Mouse (Mus musculus) thymus, adult 2 months (tissue): ENCODE results near the gene Itih5. TPM values are rescaled to one million over a fixed set of nuclear protein-coding genes. Genes with fewer than 3 reads are reported as not detected.

Source experiments
- DNase-seq: peaks from one replicate; pipeline ENCODE4 v3.0.0; 2021
- H3K27ac ChIP-seq: fragments of 200-500 bp; 2 replicates; pipeline ENCODE4 v1.5.1; 2012; ENCODE audit warnings: low read length, control low read depth; ENCODE audit not compliant: control insufficient read depth, insufficient read depth
- H3K27me3 ChIP-seq: fragments of 200-500 bp; 2 replicates; pipeline ENCODE4 v1.6.1; 2012; ENCODE audit warnings: mild to moderate bottlenecking, low read length, moderate library complexity, mixed read lengths; ENCODE audit not compliant: control insufficient read depth, insufficient read depth
- H3K36me3 ChIP-seq: fragments of 200-500 bp; 2 replicates; pipeline ENCODE4 v1.6.1; 2012; ENCODE audit warnings: mild to moderate bottlenecking, low read length, moderate library complexity; ENCODE audit not compliant: control insufficient read depth, insufficient read depth
- H3K4me1 ChIP-seq: fragments of 200-500 bp; replicated peaks from 2 replicates; pipeline ENCODE4 v1.6.1; 2012; ENCODE audit warnings: low read length; ENCODE audit not compliant: control insufficient read depth, insufficient read depth
- H3K4me3 ChIP-seq: fragments of 200-500 bp; 2 replicates; pipeline ENCODE4 v1.5.1; 2012; ENCODE audit warnings: mild to moderate bottlenecking, low read length, control low read depth, moderate library complexity; ENCODE audit not compliant: control insufficient read depth, insufficient read depth
- CTCF ChIP-seq: fragments of 200-500 bp; IDR thresholded peaks from 2 replicates; pipeline ENCODE4 v1.5.1; 2012; ENCODE audit warnings: mild to moderate bottlenecking, control low read depth, low read length, moderate library complexity, borderline replicate concordance; ENCODE audit not compliant: control insufficient read depth, poor library complexity, insufficient read depth; ENCODE audit errors: extremely low read depth
- POLR2A ChIP-seq: fragments of 200-500 bp; IDR thresholded peaks from 2 replicates; pipeline ENCODE4 v1.6.1; 2012; ENCODE audit warnings: mild to moderate bottlenecking, low read length, control low read depth, moderate library complexity; ENCODE audit not compliant: control insufficient read depth, poor library complexity, insufficient read depth; ENCODE audit errors: extremely low read depth
- WGBS: fragments of 180-500 bp; shearing (Covaris S2); methylation state at CpG from one replicate; pipeline ENCODE4 v1.1.7; 2018; 5-methylcytosine and 5-hydroxymethylcytosine counted together
- polyA plus RNA-seq: library from polyadenylated mRNA; depleted of rRNA; stranded (reverse); fragments of >200 nt; gene quantifications from 2 replicates; pipeline ENCODE4 v1.2.3, GENCODE M21; 2012

Itih5 gene
- polyA plus RNA-seq, 1 experiment: 4.4 TPM

GRCm38 (mm10) chr2:10226907-10227306 is 73.5 kb downstream of the Itih5 start:
- no peaks in the 10 kb centered on the region for H3K4me1 ChIP-seq
- DNase-seq: no peak
- no peak overlapping the region for H3K4me3 ChIP-seq
- WGBS: 98% methylated on average over 1 of the region's 1 CpGs
- H3K27me3 ChIP-seq: no peaks in the 10 kb centered on the region
- H3K27ac ChIP-seq: no peak overlapping the region
- TF ChIP-seq POLR2A (no peak), CTCF (no peak)
- no peaks in the 10 kb centered on the region for H3K36me3 ChIP-seq

GRCm38 (mm10) chr2:10231971-10232370 is 78.6 kb downstream of the Itih5 start:
- no peak for DNase-seq
- H3K36me3 ChIP-seq: no peaks in the 10 kb centered on the region
- no peaks in the 10 kb centered on the region for H3K27me3 ChIP-seq
- no peaks in the 10 kb centered on the region for H3K4me1 ChIP-seq
- H3K27ac ChIP-seq: no peak overlapping the region
- TF ChIP-seq POLR2A: no peak
- no peak for TF ChIP-seq CTCF
- no peak overlapping the region for H3K4me3 ChIP-seq
- 95% methylated on average over 6 of the region's 6 CpGs for WGBS

- TF ChIP-seq CTCF (no peak), POLR2A (no peak)
- no peak overlapping the region for H3K27ac ChIP-seq
Measured at GRCm38 (mm10) chr2:10236554-10236953, 83.2 kb downstream of the Itih5 start.

GRCm38 (mm10) chr2:10242970-10243369 is 89.6 kb downstream of the Itih5 start:
- Histone ChIP-seq H3K36me3 (no peaks in the 10 kb centered on the region), H3K27ac (no peak overlapping the region), H3K4me3 (no peak overlapping the region), H3K27me3 (no peaks in the 10 kb centered on the region), H3K4me1 (no peaks in the 10 kb centered on the region)
- 87% methylated on average over 9 of the region's 9 CpGs for WGBS
- no peak for DNase-seq
- no peak for TF ChIP-seq POLR2A
- TF ChIP-seq CTCF: no peak

More at GRCm38 (mm10) chr2:10236554-10236953, 83.2 kb downstream of the Itih5 start:
- H3K4me3 ChIP-seq: no peak overlapping the region
- no peaks in the 10 kb centered on the region for H3K36me3 ChIP-seq
- no peak for DNase-seq
- no peaks in the 10 kb centered on the region for H3K4me1 ChIP-seq
- 98% methylated on average over 2 of the region's 2 CpGs for WGBS
- H3K27me3 ChIP-seq: no peaks in the 10 kb centered on the region

GRCm38 (mm10) chr2:10250441-10250840 is 97.1 kb downstream of the Itih5 start:
- TF ChIP-seq CTCF: no peak
- TF ChIP-seq POLR2A: no peak
- Histone ChIP-seq H3K27me3 (no peaks in the 10 kb centered on the region), H3K4me1 (no peaks in the 10 kb centered on the region), H3K27ac (no peak overlapping the region), H3K36me3 (no peaks in the 10 kb centered on the region), H3K4me3 (no peak overlapping the region)
- no peak for DNase-seq
- WGBS: 86% methylated on average over 9 of the region's 9 CpGs

- WGBS: 93% methylated on average over 4 of the region's 4 CpGs
- Histone ChIP-seq H3K36me3 (no peaks in the 10 kb centered on the region), H3K27ac (no peak overlapping the region), H3K4me3 (no peak overlapping the region), H3K27me3 (no peaks in the 10 kb centered on the region), H3K4me1 (no peaks in the 10 kb centered on the region)
- TF ChIP-seq POLR2A (no peak), CTCF (no peak)
- no peak for DNase-seq
Measured at GRCm38 (mm10) chr2:10250926-10251325, 97.6 kb downstream of the Itih5 start.

GRCm38 (mm10) chr2:10251466-10251865 is 98.1 kb downstream of the Itih5 start:
- no peaks in the 10 kb centered on the region for H3K27me3 ChIP-seq
- TF ChIP-seq CTCF (no peak), POLR2A (no peak)
- H3K36me3 ChIP-seq: no peaks in the 10 kb centered on the region
- H3K27ac ChIP-seq: no peak overlapping the region
- 94% methylated on average over 9 of the region's 9 CpGs for WGBS
- H3K4me3 ChIP-seq: no peak overlapping the region
- DNase-seq: no peak
- no peaks in the 10 kb centered on the region for H3K4me1 ChIP-seq
